Mouse (Mus musculus) gastrocnemius, postnatal 4 days (tissue): ENCODE measurements around the gene Klhdc3. TPM values are rescaled to one million over a fixed set of nuclear protein-coding genes. Genes with fewer than 3 reads are reported as not detected.

ENCODE experiments used
- DNase-seq, 2 experiments: peaks; one replicate each; pipeline ENCODE4 v3.0.0; 2021 to 2022; ENCODE audit warnings: low spot score in 2 of 2, mixed read lengths in 2 of 2
- total RNA-seq, 2 experiments: library from RNA; stranded (reverse); gene quantifications; 2 replicates each; pipeline ENCODE4 v1.2.3; 2021

Klhdc3 gene
- total RNA-seq, 2 experiments from 2014 or later, result 191 to 192 TPM

- peak; percentile 79 to 86 for DNase-seq
Measured at GRCm38 (mm10) chr17:46628791-46629684, 51.7 kb downstream of the Klhdc3 start, which contains the start of gene Ptk7. Gene Ptk7 (minus strand): TSS chr17:46629504.

- peak in 1 of 2 experiments; percentile 44 for DNase-seq
Measured at GRCm38 (mm10) chr17:46628471-46628790, 52.3 kb downstream of the Klhdc3 start.

DNA sequence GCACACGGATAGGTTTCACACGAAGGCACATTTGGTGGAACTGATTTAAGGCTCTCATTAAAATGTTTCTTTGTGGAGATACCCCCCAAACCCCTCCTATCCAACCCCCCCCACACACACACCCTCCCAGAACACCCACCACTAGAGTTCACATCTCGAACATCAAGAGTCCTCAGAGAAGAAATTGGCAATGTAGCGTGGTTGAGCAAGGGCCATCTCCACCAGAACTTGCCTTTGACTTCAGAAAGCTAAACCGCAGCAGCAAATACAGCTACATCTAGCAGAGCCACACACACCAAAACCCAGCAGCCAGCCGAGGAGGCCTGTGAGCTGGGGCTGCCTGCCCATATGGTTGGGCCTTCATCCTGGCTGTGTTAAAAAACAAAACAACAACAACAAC, 53.3 kb downstream of the Klhdc3 start:
- no peak for DNase-seq

DNA sequence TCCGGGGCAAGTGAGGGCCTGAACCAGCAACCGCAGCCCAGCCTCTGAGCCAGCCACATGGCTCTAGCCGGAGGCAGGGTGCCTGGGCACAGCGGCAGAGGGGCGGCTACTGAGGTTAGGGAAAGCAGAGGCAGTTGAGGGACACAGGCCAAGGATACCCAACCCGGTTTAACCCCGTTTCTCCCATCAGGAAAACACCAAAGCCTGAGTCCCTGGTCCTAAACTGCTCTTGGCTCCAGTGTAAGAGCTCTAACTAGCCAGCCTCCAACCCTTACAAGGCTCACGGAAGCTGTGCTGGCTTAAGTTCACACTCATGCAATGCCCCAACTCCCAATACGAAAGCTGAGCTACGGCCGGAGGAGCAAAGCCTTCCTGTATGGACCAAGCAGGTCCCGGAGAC, 56.1 kb downstream of the Klhdc3 start:
- no peak for DNase-seq

Other genes with a start within 250 kb of the Klhdc3 start
- gene Slc22a7, start 242.5 kb downstream of the Klhdc3 start, total RNA-seq, result under 1 TPM in 1 of 2 experiments, not detected in 1; 0.21 TPM
- gene Ttbk1, start 193.2 kb downstream of the Klhdc3 start, total RNA-seq, result 1 to 10 TPM in 1 of 2 experiments, under 1 TPM in 1; 0.60 to 1.2 TPM
- gene Dnph1, start 184.2 kb downstream of the Klhdc3 start, total RNA-seq, result 1 to 10 TPM; 3.6 to 5.2 TPM
- gene Cul9, start 134.5 kb downstream of the Klhdc3 start, total RNA-seq, result 10 to 100 TPM; 13.5 to 15.0 TPM
- 10 to 100 TPM; 81.5 to 84.4 TPM for gene Srf, start 124.7 kb downstream of the Klhdc3 start, total RNA-seq
- gene Ptk7, start 51.4 kb downstream of the Klhdc3 start, total RNA-seq, result 10 to 100 TPM; 46.2 to 50.0 TPM
- 10 to 100 TPM; 21.6 to 24.1 TPM for gene Klc4, start 34.9 kb downstream of the Klhdc3 start, total RNA-seq
- gene Mrpl2, start 34.7 kb downstream of the Klhdc3 start, total RNA-seq, result 100 to 1,000 TPM; 104 to 107 TPM
- gene Cul7, start 30.6 kb downstream of the Klhdc3 start, total RNA-seq, result 100 to 1,000 TPM; 100 to 101 TPM
- 10 to 100 TPM; 17.9 to 21.6 TPM for gene Rrp36, start 6.6 kb downstream of the Klhdc3 start, total RNA-seq
- 10 to 100 TPM; 72.3 to 75.8 TPM for gene Mea1, start 2.1 kb downstream of the Klhdc3 start, total RNA-seq
- gene Ppp2r5d, start 24.2 kb upstream of the Klhdc3 start, total RNA-seq, result 10 to 100 TPM; 55.4 to 58.1 TPM
- 10 to 100 TPM; 17.6 to 19.6 TPM for gene Pex6, start 30.5 kb upstream of the Klhdc3 start, total RNA-seq
- gene Gnmt, start 48.3 kb upstream of the Klhdc3 start, total RNA-seq, result under 1 TPM; 0.44 to 0.52 TPM
- 10 to 100 TPM; 26.4 to 27.8 TPM for gene Cnpy3, start 71.3 kb upstream of the Klhdc3 start, total RNA-seq
- not detected for gene Ptcra, start 82.8 kb upstream of the Klhdc3 start, total RNA-seq
- gene 2310039H08Rik, start 91.7 kb upstream of the Klhdc3 start, total RNA-seq, result 10 to 100 TPM; 34.7 to 43.2 TPM
- 10 to 100 TPM; 71.1 to 76.2 TPM for gene Rpl7l1, start 101.8 kb upstream of the Klhdc3 start, total RNA-seq
- gene Bicral, start 177.6 kb upstream of the Klhdc3 start, total RNA-seq, result 10 to 100 TPM; 17.0 to 17.6 TPM
- gene Tbcc, start 209.8 kb upstream of the Klhdc3 start, total RNA-seq, result 10 to 100 TPM; 24.7 to 27.0 TPM
- gene Prph2, start 229.5 kb upstream of the Klhdc3 start, total RNA-seq, result not detected